Mouse (Mus musculus) CH12F3 (cell line): Measurements from ENCODE around the gene Gprin1.

Experiments
- in situ Hi-C: fragments of 300-500 bp; cut with MboI; formaldehyde crosslinking; loops from 2 replicates; pipeline ENCODE4 v1.14.3; 2020; ENCODE audit warnings: low sequenced_read_pairs

Gene Gprin1

DNA sequence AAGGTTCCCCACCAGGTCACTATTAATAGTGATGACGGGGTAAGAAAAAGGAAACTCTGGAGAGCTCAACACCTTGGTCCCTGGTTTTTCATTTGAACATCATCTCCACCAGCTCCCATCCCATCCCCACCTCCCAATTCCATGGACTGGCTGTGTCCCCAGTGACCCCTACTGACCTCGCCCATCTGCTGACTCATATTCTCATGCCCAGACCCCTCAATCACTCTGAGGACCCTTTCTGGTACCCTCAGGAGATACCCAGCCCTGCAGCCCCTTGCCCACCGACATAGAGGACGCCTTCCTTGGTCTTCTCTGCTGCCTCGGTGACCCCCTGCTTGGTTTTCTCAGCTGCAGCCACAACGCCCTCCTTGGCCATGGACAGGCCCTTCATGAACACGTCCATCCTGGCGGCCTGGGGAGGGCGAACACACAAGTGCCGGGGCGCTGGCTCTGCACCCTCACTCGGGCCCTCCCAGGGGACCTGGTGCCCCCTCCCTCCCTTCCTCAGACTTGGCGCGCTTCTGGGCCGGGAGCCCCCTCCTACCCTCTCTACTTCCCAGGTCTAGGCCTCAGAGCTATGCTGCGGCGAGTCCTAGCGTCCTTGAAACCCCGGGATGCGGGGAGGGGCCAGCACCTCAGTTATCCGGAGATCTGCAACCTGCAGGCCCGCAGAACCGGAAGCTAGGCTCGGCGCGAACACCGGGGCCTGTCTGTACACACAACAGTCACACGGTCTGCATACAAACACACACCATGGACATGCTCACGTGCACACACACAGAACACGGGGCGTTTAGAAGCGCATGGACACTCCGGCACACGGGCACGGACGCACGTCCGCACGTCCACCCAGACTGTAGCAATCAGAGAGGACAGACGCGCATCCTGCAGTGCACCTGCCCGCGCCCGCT, 15.9 kb upstream of the Gprin1 start:
- in situ Hi-C loops, result no loop called here

DNA sequence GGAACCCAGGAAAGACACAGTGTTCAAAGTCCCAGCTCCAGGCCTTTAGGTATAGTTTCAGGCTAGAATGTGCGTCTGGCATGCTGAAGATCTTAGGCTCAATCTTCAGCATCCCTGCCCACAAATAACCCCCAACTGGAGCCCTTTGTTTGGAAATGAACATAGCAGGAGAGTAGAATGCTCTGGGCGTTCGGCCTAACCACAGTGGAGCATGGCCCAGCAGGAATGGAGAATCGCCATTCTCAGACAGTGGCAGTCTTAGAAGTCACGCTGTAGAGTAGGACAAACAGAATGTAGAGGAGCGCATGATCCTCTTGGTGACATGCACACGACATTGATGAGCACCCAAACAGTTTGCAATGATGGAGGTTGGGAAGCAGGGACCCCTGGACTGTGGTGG, 11.2 kb upstream of the Gprin1 start:
- in situ Hi-C loops, result no loop called here

- in situ Hi-C loops, result no loop called here
Measured at GRCm38 (mm10) chr13:54760164-54760795, 10.6 kb upstream of the Gprin1 start.

DNA sequence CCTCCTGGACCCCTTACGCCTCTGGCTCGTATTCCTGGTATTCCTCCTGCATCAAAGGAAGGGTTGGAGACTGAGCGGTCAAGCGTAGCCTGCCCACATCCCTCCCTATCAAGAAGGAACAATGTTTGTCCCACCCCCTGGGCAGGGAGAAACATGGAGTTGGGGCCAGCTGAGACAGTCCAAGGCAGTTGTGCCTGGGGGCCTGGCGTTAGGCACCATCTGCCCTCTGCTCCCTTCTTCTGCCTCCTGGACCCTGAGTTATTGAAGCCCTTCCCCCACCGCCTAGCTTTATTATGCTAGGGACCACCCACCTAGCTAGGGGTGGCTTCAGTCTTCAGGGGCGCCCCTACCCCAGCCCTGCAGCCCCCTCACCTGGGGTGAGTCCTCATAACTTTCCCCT, 9.8 kb upstream of the Gprin1 start:
- in situ Hi-C loops, result no loop called here

GRCm38 (mm10) chr13:54758756-54759470, 9.2 kb upstream of the Gprin1 start:
- in situ Hi-C loops, result no loop called here

DNA sequence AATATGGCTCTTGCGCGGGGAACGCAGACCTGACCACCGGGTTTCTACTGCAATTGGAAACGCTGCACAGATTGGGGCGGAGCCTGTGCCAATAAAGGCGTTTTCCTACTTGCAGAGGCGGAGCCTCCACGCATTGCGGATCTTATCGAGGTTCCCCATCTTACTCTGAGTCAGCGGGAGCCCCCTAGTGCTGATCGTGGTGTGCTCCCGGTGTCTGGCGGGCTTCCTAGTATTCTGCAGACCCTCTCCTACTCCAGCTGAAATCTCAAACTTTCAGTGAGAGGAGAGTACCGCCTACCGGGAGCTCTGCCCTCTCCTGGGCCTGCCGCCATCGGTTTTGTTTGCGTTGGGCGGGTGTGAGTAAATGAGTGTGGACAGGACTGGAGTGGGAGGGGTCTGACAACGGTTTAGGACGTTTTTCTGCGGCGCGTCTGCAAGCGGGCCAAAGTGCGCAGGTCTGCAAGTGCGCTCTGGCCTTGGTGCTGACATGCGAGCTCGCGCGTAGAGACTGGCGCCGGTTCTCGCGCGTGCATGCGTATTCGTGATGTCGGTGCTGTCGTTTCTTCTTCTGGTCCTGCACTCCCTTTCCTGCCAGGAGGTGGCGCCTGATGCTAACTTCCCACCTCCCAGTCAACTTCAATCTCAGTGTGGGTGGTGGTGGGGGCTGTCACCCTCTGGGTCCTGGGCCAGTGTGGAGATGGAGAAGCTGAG, 8.5 kb upstream of the Gprin1 start:
- in situ Hi-C loops, result no loop called here

DNA sequence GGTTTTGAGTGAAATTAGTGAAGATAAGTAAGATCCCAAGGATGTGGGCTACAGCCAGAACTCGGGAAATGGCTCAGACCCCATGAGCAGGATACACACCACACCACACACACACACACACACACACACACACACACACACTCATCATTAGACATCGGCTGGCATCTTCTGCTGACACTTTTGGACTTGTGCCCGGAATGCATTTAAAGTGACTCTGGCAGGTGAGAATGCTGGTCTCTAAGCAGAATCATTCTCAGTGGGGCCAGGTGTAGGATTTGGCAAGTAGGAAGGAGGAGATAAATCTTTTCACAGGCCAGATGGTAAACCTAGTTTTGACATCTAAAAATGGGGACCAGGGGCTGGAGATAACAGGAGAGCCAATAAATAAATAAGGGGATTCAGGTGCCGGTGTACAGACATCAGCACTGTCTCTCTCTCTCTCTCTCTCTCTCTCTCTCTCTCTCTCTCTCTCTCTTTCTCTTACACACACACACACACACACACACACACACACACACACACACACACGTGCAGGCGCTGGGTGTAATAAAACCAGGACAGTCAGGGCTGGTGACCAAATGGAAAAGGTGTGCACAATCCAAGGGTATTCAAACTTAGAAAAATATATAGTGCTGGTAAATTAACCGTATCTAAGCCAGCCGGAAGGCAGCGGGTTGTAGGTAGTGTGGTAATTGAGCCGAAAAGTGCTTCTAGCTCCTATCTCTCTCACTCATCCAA, 7.6 kb upstream of the Gprin1 start:
- in situ Hi-C loops, result no loop called here

- in situ Hi-C loops, result no loop called here
Measured at GRCm38 (mm10) chr13:54756156-54756712, 6.6 kb upstream of the Gprin1 start.

DNA sequence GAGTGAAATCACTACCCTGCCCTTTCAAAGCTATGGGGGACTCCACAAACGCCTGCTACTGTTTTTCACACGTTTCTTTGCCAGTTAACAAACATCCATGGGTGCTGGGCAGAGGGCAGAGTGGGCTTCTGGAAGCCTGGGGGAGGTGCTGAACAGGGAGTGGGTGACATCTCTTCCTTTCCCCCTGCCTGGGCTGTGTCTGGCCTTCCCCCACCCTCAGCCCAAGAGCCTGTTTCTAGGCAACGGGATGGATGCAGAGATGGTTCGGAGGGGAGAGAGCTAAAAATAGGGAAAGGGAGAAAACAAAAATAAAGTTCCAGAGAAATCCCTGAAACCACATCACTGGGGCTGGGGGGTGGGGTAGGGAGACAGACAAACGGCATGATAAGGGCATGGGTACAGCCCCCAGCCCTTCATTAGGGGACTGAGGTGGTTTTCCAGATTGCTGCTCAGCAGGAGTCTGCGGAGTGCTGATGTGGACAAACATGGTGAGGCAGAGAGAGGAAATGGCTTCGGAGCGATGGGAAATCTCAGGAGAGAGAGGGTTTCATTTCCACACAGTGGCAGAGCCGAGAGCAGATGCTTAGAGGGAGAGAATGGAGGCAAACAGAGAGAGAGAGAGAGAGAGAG, 5.6 kb upstream of the Gprin1 start:
- in situ Hi-C loops, result no loop called here

- in situ Hi-C loops, result no loop called here
Measured at GRCm38 (mm10) chr13:54754169-54755080, 4.8 kb upstream of the Gprin1 start.

GRCm38 (mm10) chr13:54753733-54754132, 4.1 kb upstream of the Gprin1 start:
- in situ Hi-C loops, result no loop called here

GRCm38 (mm10) chr13:54752656-54753055, 3.0 kb upstream of the Gprin1 start:
- in situ Hi-C loops, result no loop called here

DNA sequence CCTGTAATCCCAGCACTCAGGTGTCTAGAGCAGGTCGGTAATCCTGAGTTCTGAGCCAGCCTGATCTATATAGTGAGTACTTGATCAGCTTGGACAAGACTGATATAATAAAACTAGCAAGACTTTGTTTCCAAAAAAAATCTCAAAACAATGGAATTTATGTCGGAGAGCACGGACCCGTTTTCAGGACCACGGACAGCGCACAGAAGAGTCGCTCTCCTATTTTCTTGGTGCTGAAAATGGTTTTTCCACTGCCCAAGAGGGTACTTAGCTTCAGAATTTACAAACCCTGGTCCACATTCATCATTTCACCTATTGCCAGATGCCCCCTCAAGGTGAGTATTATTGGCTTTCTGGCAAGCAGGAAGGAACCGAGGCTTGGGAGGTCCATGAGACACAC, 1.0 kb upstream of the Gprin1 start:
- in situ Hi-C loops, result no loop called here

DNA sequence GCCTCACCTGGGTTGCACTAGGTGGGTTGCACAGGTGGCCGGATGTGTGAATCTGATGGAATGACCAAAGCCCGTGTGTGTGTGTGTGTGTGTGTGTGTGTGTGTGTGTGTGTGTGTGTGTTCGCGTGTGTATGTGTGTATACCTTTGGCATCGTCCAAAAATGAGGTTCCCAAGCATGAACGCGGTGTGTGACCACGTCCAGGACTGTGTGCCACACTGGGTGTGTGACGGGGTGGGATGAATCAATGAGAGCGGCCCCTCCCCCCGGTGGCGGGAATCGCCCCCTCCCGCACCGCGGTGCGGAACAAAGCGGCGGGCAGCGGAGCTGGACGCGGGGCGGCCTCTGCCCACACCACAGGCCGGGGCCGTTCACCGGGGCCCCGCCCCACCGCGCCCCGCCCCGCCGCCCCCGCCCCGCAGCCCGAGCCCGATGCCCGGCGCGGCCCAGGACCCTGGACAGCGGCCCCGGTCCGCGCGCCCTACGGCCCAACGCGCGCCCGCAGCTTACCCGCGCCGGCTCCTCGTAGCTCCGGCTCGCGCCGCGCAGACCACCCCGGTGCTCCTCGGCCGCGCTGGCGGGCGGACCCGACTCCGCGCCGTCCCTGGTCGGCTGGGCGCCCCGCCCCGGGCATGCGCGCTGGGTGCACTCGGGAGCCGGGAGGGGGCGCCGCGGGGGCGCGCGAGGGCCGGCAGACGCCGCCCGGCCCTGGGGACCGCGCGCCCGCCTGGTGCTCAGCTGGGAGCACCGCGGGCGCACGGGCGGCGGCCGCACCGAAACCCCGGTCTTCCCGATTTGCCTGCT, 412 bp downstream of the Gprin1 start:
- in situ Hi-C loops, result no loop called here

- in situ Hi-C loops, result no loop called here
Measured at GRCm38 (mm10) chr13:54748721-54749060, 983 bp downstream of the Gprin1 start.

DNA sequence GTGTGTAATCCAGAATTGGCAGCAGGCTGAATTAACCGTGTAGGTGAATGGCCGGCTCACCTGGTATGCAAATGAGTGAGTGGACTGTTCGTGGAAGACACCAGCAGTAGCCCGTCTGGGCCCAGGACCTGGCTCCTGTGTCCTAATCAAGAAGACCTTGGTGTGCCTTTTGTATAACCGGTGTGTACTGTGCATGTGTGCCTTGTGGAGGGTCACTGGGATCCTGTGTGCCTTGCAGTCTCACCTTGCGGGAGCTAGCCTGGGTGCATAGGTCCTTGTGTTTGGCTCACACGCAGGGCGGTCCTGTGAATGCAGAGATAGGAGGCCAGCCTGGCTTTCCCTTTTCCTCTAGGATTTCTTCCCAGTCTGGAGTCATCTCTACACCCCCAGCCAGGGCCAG, 1.5 kb downstream of the Gprin1 start:
- in situ Hi-C loops, result no loop called here

DNA sequence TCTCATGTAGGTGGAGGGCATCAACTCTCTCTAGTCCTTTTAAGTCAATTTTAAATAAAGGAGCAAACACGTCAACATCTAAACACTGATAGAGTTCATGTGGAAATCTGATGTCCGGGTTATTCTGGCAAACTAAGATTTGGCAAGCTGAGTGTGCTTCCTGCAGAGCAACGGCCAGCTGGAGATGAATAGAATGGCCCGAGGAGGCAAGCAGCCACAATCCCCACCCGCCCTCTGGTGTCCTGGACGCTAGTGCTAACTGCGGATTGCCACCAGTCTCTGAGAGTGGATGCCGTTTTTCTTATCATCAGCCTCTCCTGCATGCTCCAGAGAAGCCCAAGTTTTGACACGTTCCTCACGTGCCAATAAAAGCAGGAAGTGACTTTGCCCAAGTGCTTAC, 2.8 kb downstream of the Gprin1 start:
- in situ Hi-C loops, result no loop called here

GRCm38 (mm10) chr13:54746110-54746509, 3.6 kb downstream of the Gprin1 start:
- in situ Hi-C loops, result no loop called here
